Mouse (Mus musculus) neural tube, embryonic 11.5 days (tissue): ENCODE results near the gene Fam76b. TPM values are rescaled to one million over a fixed set of nuclear protein-coding genes. Genes with fewer than 3 reads are reported as not detected.
A peak's percentile ranks its signal among the peaks of the same experiment; 100 is the strongest.

Source experiments
- ATAC-seq: fragments of 200-750 bp; cut with Nextera tagmentation; 2 replicates; pipeline ENCODE4 v1.8.0; 2017; ENCODE audit warnings: moderate number of reproducible peaks, mild to moderate bottlenecking, moderate TSS enrichment, moderate library complexity; ENCODE audit not compliant: insufficient read depth, low FRiP score, low TSS enrichment
- DNase-seq: peaks from one replicate; pipeline ENCODE4 v3.0.0-alpha.2; 2015; ENCODE audit warnings: low spot score
- H3K27ac ChIP-seq: fragments of 300-500 bp; sonication (generic); 2 replicates; pipeline ENCODE4 v1.5.1; 2014; ENCODE audit warnings: low read depth, mild to moderate bottlenecking, low read length
- H3K27me3 ChIP-seq: fragments of 300-500 bp; sonication (generic); 2 replicates; pipeline ENCODE4 v1.6.1; 2014; ENCODE audit warnings: mild to moderate bottlenecking, low read length, mixed read lengths; ENCODE audit not compliant: control insufficient read depth, insufficient read depth
- H3K36me3 ChIP-seq: fragments of 300-500 bp; sonication (generic); 2 replicates; pipeline ENCODE4 v1.6.1; 2014; ENCODE audit warnings: mild to moderate bottlenecking, low read length, moderate library complexity, mixed read lengths; ENCODE audit not compliant: control insufficient read depth, insufficient read depth
- H3K4me1 ChIP-seq: fragments of 300-500 bp; sonication (generic); 2 replicates; pipeline ENCODE4 v1.6.1; 2014; ENCODE audit warnings: low read length, mixed read lengths; ENCODE audit not compliant: control insufficient read depth, insufficient read depth
- H3K4me2 ChIP-seq: fragments of 300-500 bp; sonication (generic); 2 replicates; pipeline ENCODE4 v1.6.1; 2014; ENCODE audit warnings: low read depth, mild to moderate bottlenecking, moderate library complexity
- H3K4me3 ChIP-seq: fragments of 300-500 bp; sonication (generic); 2 replicates; pipeline ENCODE4 v1.5.1; 2014; ENCODE audit warnings: low read depth, low read length
- H3K9ac ChIP-seq: fragments of 300-500 bp; sonication (generic); 2 replicates; pipeline ENCODE4 v1.6.1; 2014; ENCODE audit warnings: mild to moderate bottlenecking, low read length
- H3K9me3 ChIP-seq: fragments of 300-500 bp; sonication (generic); 2 replicates; pipeline ENCODE4 v1.6.1; 2016; ENCODE audit warnings: low read length; ENCODE audit not compliant: control insufficient read depth
- WGBS: fragments of 180-500 bp; shearing (Covaris S2); extraction: QIAGEN DNeasy Blood & Tissue Kit; methylation state at CpG from one replicate; pipeline ENCODE4 v1.1.7; 2014; 5-methylcytosine and 5-hydroxymethylcytosine counted together
- polyA plus RNA-seq: library from polyadenylated mRNA; unstranded; fragments of >200 nt; fragmentation: Nextera tagmentation; extraction: Ambion mirVana; gene quantifications from 2 replicates; pipeline ENCODE4 v1.2.1, GENCODE M21; 2014

Fam76b gene
- polyA plus RNA-seq, 1 experiment from 2014 or later: 28.4 TPM

DNA sequence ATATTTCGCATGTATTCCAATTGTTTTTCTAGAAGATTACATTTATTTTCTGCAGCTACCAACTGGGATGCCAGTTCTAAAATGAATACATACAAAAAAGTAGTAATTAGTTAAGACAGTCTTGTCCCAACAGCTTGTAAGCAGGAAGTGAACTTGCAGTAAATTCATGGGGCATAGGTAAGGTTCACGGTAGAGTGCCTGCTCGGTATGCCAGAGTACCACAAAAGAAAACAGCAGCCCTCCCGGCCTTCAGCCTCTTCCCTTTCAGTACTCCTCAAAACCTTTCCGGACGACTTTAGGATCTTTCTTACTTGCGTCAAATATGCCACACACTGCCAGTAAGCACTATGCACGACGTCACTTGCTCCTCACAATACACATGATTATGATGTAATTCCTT, 9.1 kb upstream of the Fam76b start:
- H3K9me3 ChIP-seq: no peaks in the 10 kb centered on the region
- peaks cover 18% of the 10 kb centered on the region; the same call in 1 of the 2 replicates for H3K36me3 ChIP-seq
- H3K9ac ChIP-seq: no peak overlapping the region
- H3K4me1 ChIP-seq: no peaks in the 10 kb centered on the region
- ATAC-seq: no peak
- H3K4me2 ChIP-seq: no peak overlapping the region
- H3K27me3 ChIP-seq: no peaks in the 10 kb centered on the region
- DNase-seq: no peak
- H3K4me3 ChIP-seq: no peak overlapping the region
- WGBS: 94% methylated on average over 9 of the region's 9 CpGs
- H3K27ac ChIP-seq: no peak overlapping the region

DNA sequence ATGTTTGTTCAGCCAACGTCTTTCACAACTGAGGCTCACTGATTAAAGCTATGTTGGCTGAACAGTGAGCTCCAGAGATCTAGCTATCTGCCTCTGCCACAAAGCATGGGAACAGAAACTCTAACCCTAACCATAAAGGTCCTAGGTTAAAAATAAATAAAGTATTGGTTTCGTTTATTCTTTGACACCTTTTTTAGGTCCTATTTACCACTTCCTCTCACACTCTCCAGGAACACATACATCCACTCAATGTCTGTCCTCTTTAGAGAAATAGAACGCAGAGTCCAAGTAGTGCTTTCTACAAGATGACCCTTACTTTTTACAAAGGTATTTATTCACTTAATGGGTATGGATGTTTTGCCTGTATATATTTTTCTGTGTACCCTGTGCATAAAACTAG, 6.7 kb upstream of the Fam76b start:
- Histone ChIP-seq H3K4me1 (peaks cover 10% of the 10 kb centered on the region), H3K36me3 (peaks cover 11% of the 10 kb centered on the region; the same call in 1 of the 2 replicates), H3K27ac (no peak overlapping the region), H3K9ac (no peak overlapping the region), H3K4me3 (no peak overlapping the region), H3K4me2 (no peak overlapping the region), H3K9me3 (no peaks in the 10 kb centered on the region), H3K27me3 (no peaks in the 10 kb centered on the region)
- ATAC-seq (no peak), DNase-seq (no peak)
- 95% methylated on average over 3 of the region's 3 CpGs for WGBS

DNA sequence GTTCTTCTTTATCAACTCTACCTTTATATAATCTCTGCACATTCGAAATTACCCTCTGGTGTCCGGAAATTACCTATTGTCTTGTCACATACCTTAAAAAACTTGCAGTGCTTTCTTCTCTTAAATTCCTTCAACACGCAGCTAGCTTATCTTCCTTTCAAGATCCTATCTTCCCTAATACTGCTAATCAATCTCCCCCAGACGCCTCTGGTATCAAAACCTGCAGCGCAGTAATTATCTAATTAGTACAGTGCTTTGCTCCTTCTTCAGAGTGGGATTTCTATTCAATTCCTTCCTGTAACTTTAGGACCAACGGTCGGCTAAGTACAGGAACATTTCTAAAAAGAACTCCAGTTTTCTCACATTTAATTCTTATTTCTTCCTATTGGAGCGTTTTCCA, 1.6 kb upstream of the Fam76b start:
- peaks cover 2% of the 10 kb centered on the region; the same call in 1 of the 2 replicates for H3K36me3 ChIP-seq
- peak overlapping the region; percentile 80 for H3K9ac ChIP-seq
- WGBS: 10% methylated on average over 8 of the region's 8 CpGs
- H3K27ac ChIP-seq: 0 out of 2 replicates have a peak overlapping the region, but pooled peaks have one; percentile 93
- peaks cover 16% of the 10 kb centered on the region for H3K4me1 ChIP-seq
- H3K4me3 ChIP-seq: peak overlapping the region; percentile 65
- H3K4me2 ChIP-seq: peak overlapping the region; percentile 69
- H3K27me3 ChIP-seq: no peaks in the 10 kb centered on the region
- ATAC-seq (no peak), DNase-seq (no peak)
- H3K9me3 ChIP-seq: no peaks in the 10 kb centered on the region

DNA sequence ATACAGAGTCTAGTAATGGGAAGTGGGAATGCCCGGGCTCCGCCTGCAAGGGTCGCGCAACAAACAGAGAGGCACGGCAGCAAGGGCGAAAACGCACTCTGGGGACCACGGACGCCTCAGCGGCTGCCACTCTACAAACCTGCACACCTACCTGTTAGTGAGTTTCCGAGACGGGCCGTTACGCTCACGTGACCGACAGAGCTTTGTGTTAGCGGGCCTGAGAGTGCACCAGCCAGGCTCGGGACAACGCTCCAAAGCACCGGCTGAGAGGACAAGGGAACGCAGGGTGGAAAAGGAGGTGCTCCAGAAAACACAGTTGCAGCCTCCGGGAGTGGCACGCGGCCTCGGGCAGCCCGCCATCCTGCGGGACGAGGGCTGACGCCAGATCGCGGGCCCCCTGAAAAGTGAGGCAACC, 1.1 kb upstream of the Fam76b start:
- H3K4me3 ChIP-seq: peak overlapping the region; percentile 65
- H3K27me3 ChIP-seq: no peaks in the 10 kb centered on the region
- WGBS: 0% methylated on average over 31 of the region's 31 CpGs
- no peaks in the 10 kb centered on the region for H3K9me3 ChIP-seq
- H3K27ac ChIP-seq: peak overlapping the region; percentile 93
- ATAC-seq (peak; percentile 3), DNase-seq (peak; percentile 76)
- peak overlapping the region; percentile 80 for H3K9ac ChIP-seq
- H3K36me3 ChIP-seq: no peaks in the 10 kb centered on the region
- peak overlapping the region; percentile 69 for H3K4me2 ChIP-seq
- H3K4me1 ChIP-seq: peaks cover 16% of the 10 kb centered on the region

DNA sequence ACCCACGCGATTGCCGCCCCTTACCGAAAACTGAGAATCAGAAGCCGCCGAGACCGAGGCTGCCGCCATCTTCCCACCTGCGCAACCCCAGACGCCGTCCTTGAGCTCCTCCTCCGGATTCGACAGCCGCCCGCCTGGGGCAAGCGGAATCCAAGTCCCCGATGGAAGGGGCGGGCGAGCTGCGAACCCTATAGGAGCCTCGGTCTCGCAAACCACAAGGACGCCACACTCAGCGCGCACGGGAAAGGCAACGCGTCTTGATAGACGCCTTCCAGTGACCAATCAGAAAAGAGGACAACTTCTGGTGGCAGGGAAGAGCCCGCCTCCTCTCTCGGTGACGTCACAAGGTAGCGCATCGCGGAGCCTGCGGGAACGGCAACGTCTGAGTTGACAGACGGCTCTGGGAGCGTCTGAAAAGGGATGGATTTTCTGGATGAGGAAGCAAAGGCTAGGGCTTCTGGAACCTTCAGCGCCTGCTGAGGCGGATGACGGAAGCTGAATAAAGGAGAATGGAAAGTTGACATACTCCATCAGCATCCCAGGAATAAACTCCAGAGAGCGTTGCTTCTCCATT, 597 bp upstream of the Fam76b start, which contains the start of gene Cep57:
Gene Cep57 (minus strand): TSS at position 276 of the 574 bp plus-strand sequence.
- peak within 1 kb of the TSS; percentile 94 for H3K27ac ChIP-seq
- no peaks in the 10 kb centered on the region for H3K27me3 ChIP-seq
- peaks cover 16% of the 10 kb centered on the region for H3K4me1 ChIP-seq
- no peaks in the 10 kb centered on the region for H3K36me3 ChIP-seq
- WGBS: under 1% methylated on average over 44 of the region's 44 CpGs
- DNase-seq (peak; percentile 95), ATAC-seq (peak; percentile 92)
- H3K9me3 ChIP-seq: no peaks in the 10 kb centered on the region
- peak within 1 kb of the TSS; percentile 76 for H3K4me2 ChIP-seq
- peak within 1 kb of the TSS; percentile 95 for H3K9ac ChIP-seq
- H3K4me3 ChIP-seq: peak within 1 kb of the TSS; percentile 65

DNA sequence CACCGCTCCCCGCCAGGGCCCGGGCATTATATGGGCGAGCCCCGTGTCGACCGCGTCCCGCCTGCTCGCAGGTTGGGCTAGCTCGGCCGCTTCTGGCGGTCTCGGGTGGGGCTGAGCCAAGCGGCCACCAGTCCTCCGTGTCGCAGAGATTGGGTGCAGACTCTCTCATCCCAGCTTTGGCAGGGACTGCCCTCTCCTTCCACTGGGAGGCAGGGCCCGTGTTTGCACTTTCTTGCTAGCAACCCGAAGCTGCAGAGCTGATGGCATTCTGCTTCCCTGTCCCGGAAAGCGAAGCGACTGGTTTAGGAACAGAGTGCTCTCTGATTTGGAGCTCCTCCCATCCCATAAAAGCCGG, 548 bp downstream of the Fam76b start:
- Histone ChIP-seq H3K36me3 (peaks cover 3% of the 10 kb centered on the region), H3K27ac (peak overlapping the region; percentile 94), H3K4me2 (peak overlapping the region; percentile 76), H3K9ac (peak overlapping the region; percentile 95), H3K4me3 (peak overlapping the region; percentile 65), H3K9me3 (no peaks in the 10 kb centered on the region), H3K27me3 (no peaks in the 10 kb centered on the region), H3K4me1 (peaks cover 16% of the 10 kb centered on the region)
- DNase-seq: peak; percentile 72
- ATAC-seq: no peak; the same call in 1 of the 2 replicates
- WGBS: under 1% methylated on average over 23 of the region's 23 CpGs

DNA sequence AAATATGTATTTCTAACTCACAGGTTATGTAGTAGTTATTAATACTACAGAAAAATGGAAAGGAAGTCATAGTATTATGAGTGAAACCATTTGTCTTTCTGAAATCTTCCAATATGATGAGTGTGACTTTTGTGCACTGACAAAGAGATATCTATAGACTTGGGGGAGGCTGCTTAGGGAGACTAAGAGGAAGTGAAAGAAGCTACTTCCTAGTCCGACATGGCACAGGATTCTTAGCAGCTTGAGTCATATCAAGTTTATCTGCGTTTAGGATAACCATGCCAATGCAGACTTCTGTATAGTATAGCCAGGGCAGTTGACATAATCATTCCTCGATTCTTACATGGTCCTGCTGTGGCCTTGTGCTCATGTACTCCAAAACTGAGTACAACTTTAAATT, 7.7 kb downstream of the Fam76b start:
- Histone ChIP-seq H3K9ac (no peak overlapping the region), H3K36me3 (peaks cover 16% of the 10 kb centered on the region), H3K4me1 (no peaks in the 10 kb centered on the region), H3K4me2 (no peak overlapping the region), H3K27me3 (no peaks in the 10 kb centered on the region), H3K27ac (no peak overlapping the region), H3K9me3 (no peaks in the 10 kb centered on the region), H3K4me3 (no peak overlapping the region)
- ATAC-seq (no peak), DNase-seq (no peak)
- WGBS: 97% methylated on average over 3 of the region's 3 CpGs

DNA sequence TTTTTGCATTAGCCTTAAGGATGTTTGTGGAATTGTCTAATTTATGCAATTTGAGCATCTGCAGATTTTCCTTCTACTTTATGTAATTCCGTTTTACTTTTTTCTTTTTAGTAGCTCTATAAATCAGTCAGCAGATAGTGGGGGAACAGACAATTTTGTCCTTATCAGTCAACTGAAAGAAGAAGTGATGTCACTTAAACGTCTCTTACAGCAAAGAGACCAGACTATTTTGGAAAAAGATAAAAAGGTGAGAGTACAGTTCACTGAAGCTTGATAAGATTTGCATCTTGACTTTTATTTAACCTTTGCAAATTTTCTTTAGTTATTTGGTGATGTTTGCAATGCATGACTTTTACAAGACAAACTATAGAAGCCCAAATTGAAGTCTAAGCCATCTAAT, 9.2 kb downstream of the Fam76b start:
- H3K9ac ChIP-seq: no peak overlapping the region
- no peak overlapping the region for H3K27ac ChIP-seq
- no peaks in the 10 kb centered on the region for H3K27me3 ChIP-seq
- DNase-seq (no peak), ATAC-seq (no peak)
- H3K4me1 ChIP-seq: no peaks in the 10 kb centered on the region
- H3K36me3 ChIP-seq: peaks cover 21% of the 10 kb centered on the region
- no peaks in the 10 kb centered on the region for H3K9me3 ChIP-seq
- H3K4me2 ChIP-seq: no peak overlapping the region
- H3K4me3 ChIP-seq: no peak overlapping the region
- WGBS: 94% methylated on average over 2 of the region's 2 CpGs

DNA sequence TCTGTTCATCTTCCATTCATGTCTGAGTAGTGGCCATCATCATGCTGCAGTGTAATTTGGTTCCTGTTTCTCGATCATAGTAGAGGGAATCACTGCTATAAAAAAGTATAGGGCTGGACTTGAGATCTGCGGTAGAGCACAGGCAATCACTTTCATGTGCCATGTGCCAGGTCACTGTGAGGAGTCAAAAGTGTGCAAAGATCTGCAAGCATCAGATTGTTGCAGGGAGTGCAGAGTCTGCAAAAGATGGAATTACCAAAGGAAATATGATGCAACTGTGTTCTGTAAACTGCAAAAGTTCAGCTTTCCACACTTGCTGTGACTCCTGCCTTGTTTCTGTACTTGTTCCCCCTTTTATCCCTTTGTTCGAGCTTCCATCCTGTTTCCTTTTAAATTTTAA, 20.1 kb downstream of the Fam76b start:
- Histone ChIP-seq H3K4me2 (no peak overlapping the region), H3K27ac (no peak overlapping the region), H3K36me3 (peaks cover 4% of the 10 kb centered on the region; the same call in 1 of the 2 replicates), H3K4me3 (no peak overlapping the region), H3K27me3 (no peaks in the 10 kb centered on the region), H3K9me3 (no peaks in the 10 kb centered on the region), H3K4me1 (no peaks in the 10 kb centered on the region), H3K9ac (no peak overlapping the region)
- 86% methylated on average over 3 of the region's 3 CpGs for whole genome bisulfite sequencing
- no peak for DNase-seq
- no peak for ATAC-seq
